Mouse (Mus musculus) regulatory T cell (primary cell): ENCODE data around the gene Clec9a.

Experiments
- in situ Hi-C: fragments of 300-600 bp; cut with MboI, MseI; formaldehyde crosslinking; loops from one replicate; pipeline ENCODE4 v1.15.1; 2025; ENCODE audit warnings: high pct_unique_total_duplicates

The Clec9a gene

GRCm38 (mm10) chr6:129408562-129408961 is at the start of gene Clec9a:
Gene Clec9a (plus strand): TSS chr6:129408862.
- in situ Hi-C loops = no loop called here

- in situ Hi-C loops = loop anchor here (25.0 kb wide), 1 partner anchor 272 kb away; no protein-coding TSS in a partner anchor
These were observed 49.1 kb upstream of the Clec9a start for GRCm38 (mm10) chr6:129359515-129359914.

GRCm38 (mm10) chr6:129363942-129364341 is 44.7 kb upstream of the Clec9a start:
- in situ Hi-C loops = loop anchor here (5.0 to 25.0 kb wide), 3 partner anchors 112 to 509 kb away; no protein-coding TSS in a partner anchor

GRCm38 (mm10) chr6:129365959-129366359 is 42.7 kb upstream of the Clec9a start:
- in situ Hi-C loops = loop anchor here (10.0 to 25.0 kb wide), 2 partner anchors 279 to 511 kb away; no protein-coding TSS in a partner anchor

GRCm38 (mm10) chr6:129369374-129370132 is 39.1 kb upstream of the Clec9a start:
- in situ Hi-C loops = loop anchor here (10.0 to 25.0 kb wide), 2 partner anchors 282 to 515 kb away; no protein-coding TSS in a partner anchor

- in situ Hi-C loops = loop anchor here (25.0 kb wide), 1 partner anchor 288 kb away; no protein-coding TSS in a partner anchor
These were observed 33.7 kb upstream of the Clec9a start for GRCm38 (mm10) chr6:129374937-129375471.

GRCm38 (mm10) chr6:129380454-129380853 is 28.2 kb upstream of the Clec9a start:
- in situ Hi-C loops = no loop called here

- in situ Hi-C loops = no loop called here
These were observed 26.9 kb upstream of the Clec9a start for GRCm38 (mm10) chr6:129381736-129382135.

GRCm38 (mm10) chr6:129383466-129383865 is 25.2 kb upstream of the Clec9a start:
- in situ Hi-C loops = no loop called here

- in situ Hi-C loops = loop anchor here (5.0 kb wide), 1 partner anchor 172 kb away; no protein-coding TSS in a partner anchor
These were observed 23.7 kb upstream of the Clec9a start for GRCm38 (mm10) chr6:129385000-129385399.

GRCm38 (mm10) chr6:129385774-129386173 is 22.9 kb upstream of the Clec9a start, which contains the start of gene Clec12b:
Gene Clec12b (minus strand): TSS chr6:129385874.
- in situ Hi-C loops = loop anchor here (5.0 kb wide), 1 partner anchor 172 kb away; no protein-coding TSS in a partner anchor

GRCm38 (mm10) chr6:129393087-129393720 is 15.5 kb upstream of the Clec9a start:
- in situ Hi-C loops = loop anchor here (10.0 kb wide), 1 partner anchor 132 kb away; no protein-coding TSS in a partner anchor

- in situ Hi-C loops = loop anchor here (10.0 kb wide), 1 partner anchor 131 kb away; no protein-coding TSS in a partner anchor
These were observed 14.9 kb upstream of the Clec9a start for GRCm38 (mm10) chr6:129393732-129394131.

GRCm38 (mm10) chr6:129396997-129397396 is 11.7 kb upstream of the Clec9a start, which contains the start of gene Clec1b:
Gene Clec1b (plus strand): TSS chr6:129397297.
- in situ Hi-C loops = loop anchor here (10.0 kb wide), 1 partner anchor 128 kb away; no protein-coding TSS in a partner anchor

- in situ Hi-C loops = loop anchor here (5.0 to 10.0 kb wide), 2 partner anchors 42 to 125 kb away; no protein-coding TSS in a partner anchor
These were observed 8.7 kb upstream of the Clec9a start for GRCm38 (mm10) chr6:129399945-129400344.

GRCm38 (mm10) chr6:129402404-129402803 is 6.3 kb upstream of the Clec9a start:
- in situ Hi-C loops = loop anchor here (5.0 kb wide), 1 partner anchor 40 kb away; no protein-coding TSS in a partner anchor

GRCm38 (mm10) chr6:129403391-129403790 is 5.3 kb upstream of the Clec9a start:
- in situ Hi-C loops = loop anchor here (5.0 kb wide), 1 partner anchor 39 kb away; no protein-coding TSS in a partner anchor

- in situ Hi-C loops = no loop called here
These were observed 2.7 kb upstream of the Clec9a start for GRCm38 (mm10) chr6:129405999-129406398.

GRCm38 (mm10) chr6:129407324-129407723 is 1.3 kb upstream of the Clec9a start:
- in situ Hi-C loops = no loop called here

GRCm38 (mm10) chr6:129414177-129414576 is 5.5 kb downstream of the Clec9a start:
- in situ Hi-C loops = no loop called here

- in situ Hi-C loops = no loop called here
These were observed 13.6 kb downstream of the Clec9a start for GRCm38 (mm10) chr6:129422311-129422710.
